Mouse (Mus musculus) ES-Bruce4 (cell line): Measurements from ENCODE around the gene Tmem164. TPM values are rescaled to one million over a fixed set of nuclear protein-coding genes. Genes with fewer than 3 reads are reported as not detected.

Experiments used
- H3K27ac ChIP-seq: 2 replicates; pipeline ENCODE4 v1.5.1; 2012; ENCODE audit warnings: low read length, inconsistent platforms; ENCODE audit not compliant: insufficient read depth
- H3K27me3 ChIP-seq: 2 replicates; pipeline ENCODE4 v1.6.1; 2012; ENCODE audit warnings: mild to moderate bottlenecking, low read length, inconsistent platforms; ENCODE audit not compliant: control insufficient read depth, poor library complexity, insufficient read depth, severe bottlenecking
- H3K36me3 ChIP-seq: 2 replicates; pipeline ENCODE4 v1.6.1; 2012; ENCODE audit warnings: inconsistent platforms, mild to moderate bottlenecking, low read length, moderate library complexity; ENCODE audit not compliant: control insufficient read depth, poor library complexity, insufficient read depth, severe bottlenecking
- H3K4me1 ChIP-seq: one replicate; pipeline ENCODE4 v1.8.1; 2011; ENCODE audit warnings: low read length; ENCODE audit not compliant: control insufficient read depth, insufficient read depth
- H3K4me3 ChIP-seq: 2 replicates; pipeline ENCODE4 v1.5.1; 2011; ENCODE audit warnings: low read depth, mild to moderate bottlenecking, low read length
- H3K9ac ChIP-seq: 2 replicates; pipeline ENCODE4 v1.6.1; 2012; ENCODE audit warnings: low read depth, mild to moderate bottlenecking, inconsistent platforms; ENCODE audit not compliant: poor library complexity, severe bottlenecking
- H3K9me3 ChIP-seq: replicated peaks from 2 replicates; pipeline ENCODE4 v1.6.1; 2012; ENCODE audit warnings: mild to moderate bottlenecking, low read length, inconsistent platforms; ENCODE audit not compliant: control insufficient read depth, poor library complexity, insufficient read depth, severe bottlenecking
- CTCF ChIP-seq: IDR thresholded peaks from one replicate; pipeline ENCODE4 v1.8.1; 2011; ENCODE audit warnings: low read depth, low read length
- EP300 ChIP-seq: IDR thresholded peaks from 2 replicates; pipeline ENCODE4 v1.6.1; 2011; ENCODE audit warnings: low read depth, low read length; ENCODE audit not compliant: insufficient read depth
- POLR2A ChIP-seq: IDR thresholded peaks from one replicate; pipeline ENCODE4 v1.8.1; 2011; ENCODE audit warnings: low read length; ENCODE audit not compliant: insufficient read depth
- polyA plus RNA-seq: library from polyadenylated mRNA; stranded (reverse); fragments of >200 nt; gene quantifications from 2 replicates; pipeline ENCODE4 v1.2.4, GENCODE M21; 2011; ENCODE audit warnings: low read depth; ENCODE audit not compliant: missing spikeins, insufficient read depth, insufficient read length

Gene Tmem164
- polyA plus RNA-seq, 1 experiment: 15.5 TPM

DNA sequence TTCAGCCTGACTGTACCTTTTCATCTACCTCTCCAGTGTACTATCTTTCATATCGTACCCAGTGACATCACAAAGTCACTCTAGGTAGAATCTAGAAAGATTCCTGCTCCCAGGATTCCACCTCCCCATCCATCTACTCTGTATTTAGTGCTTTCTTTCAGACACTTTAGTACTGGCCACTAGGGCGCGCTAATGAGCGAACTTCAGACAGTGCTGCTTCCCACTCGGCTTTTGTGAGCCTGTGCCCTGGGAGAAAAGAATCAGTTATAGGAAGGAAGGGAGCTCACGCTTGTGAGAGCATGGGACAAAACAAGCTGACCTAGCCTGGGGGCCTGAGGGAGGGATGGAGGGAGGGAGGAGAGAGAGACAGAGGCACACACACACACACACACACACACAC is 131.9 kb downstream of the Tmem164 start:
- Histone ChIP-seq H3K36me3 (no peaks in the 10 kb centered on the region), H3K4me1 (no peaks in the 10 kb centered on the region)
- no peak for TF ChIP-seq POLR2A
- peak; percentile 40 for TF ChIP-seq CTCF

DNA sequence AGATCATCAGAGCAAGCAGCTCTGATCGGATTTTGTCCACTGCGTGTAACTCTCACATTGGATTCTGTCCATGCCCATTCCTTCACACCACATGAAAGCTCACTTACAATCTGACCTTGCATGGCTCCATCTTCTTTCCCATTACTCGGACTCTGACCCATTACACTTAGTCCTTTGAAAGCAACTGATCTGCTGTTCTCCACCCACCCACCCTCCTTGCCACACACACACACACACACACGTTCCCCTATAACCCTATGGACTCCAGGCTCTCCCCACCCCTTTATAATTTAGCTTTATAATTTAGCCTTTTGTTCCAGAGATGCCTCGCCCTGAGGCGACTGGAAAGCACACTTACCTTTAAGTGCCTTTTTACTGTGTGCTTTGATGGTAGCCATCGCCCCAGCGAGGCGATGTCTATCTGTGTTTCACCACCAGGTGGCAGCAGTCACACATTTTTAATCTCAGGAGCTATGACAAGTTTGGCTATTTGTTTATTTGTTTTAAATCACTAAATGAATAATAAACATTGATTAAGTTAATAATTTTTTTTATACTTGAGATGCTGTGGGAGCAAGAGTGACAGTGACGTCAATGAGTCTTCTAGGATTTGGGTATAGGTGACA is 137.0 kb downstream of the Tmem164 start:
- Histone ChIP-seq H3K27ac (no peak overlapping the region), H3K9me3 (no peaks in the 10 kb centered on the region), H3K4me3 (no peak overlapping the region), H3K4me1 (no peaks in the 10 kb centered on the region), H3K27me3 (no peaks in the 10 kb centered on the region), H3K36me3 (no peaks in the 10 kb centered on the region), H3K9ac (no peak overlapping the region)
- TF ChIP-seq POLR2A (no peak), CTCF (peak; percentile 51)

More for the DNA sequence above, 131.9 kb downstream of the Tmem164 start:
- H3K27ac ChIP-seq: no peak overlapping the region
- no peak overlapping the region for H3K4me3 ChIP-seq
- no peak overlapping the region for H3K9ac ChIP-seq
- no peaks in the 10 kb centered on the region for H3K9me3 ChIP-seq
- H3K27me3 ChIP-seq: no peaks in the 10 kb centered on the region

DNA sequence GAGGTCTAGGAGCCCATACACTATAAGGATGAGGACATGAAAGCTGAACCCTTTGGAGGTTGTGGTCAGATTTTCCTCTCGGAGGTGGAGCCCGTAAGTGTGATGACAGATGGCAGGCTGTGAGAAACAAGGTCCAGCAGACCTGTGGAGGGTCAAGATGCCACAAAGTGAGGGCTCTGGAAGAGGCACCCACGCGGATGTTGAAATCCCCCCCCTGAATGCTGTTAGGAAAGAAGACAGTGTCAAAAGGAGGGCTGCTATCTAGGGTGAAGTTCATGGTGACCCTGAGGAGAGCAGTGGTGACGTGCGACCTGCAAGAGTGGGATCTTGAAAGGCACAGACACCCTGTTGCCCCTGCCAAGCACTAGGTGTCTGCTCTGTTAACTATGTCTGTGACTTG is 140.0 kb downstream of the Tmem164 start:
- Histone ChIP-seq H3K9ac (no peak overlapping the region), H3K27me3 (no peaks in the 10 kb centered on the region), H3K36me3 (no peaks in the 10 kb centered on the region), H3K27ac (no peak overlapping the region), H3K4me3 (no peak overlapping the region), H3K9me3 (no peaks in the 10 kb centered on the region), H3K4me1 (no peaks in the 10 kb centered on the region)
- TF ChIP-seq POLR2A (no peak), EP300 (no peak), CTCF (no peak)

DNA sequence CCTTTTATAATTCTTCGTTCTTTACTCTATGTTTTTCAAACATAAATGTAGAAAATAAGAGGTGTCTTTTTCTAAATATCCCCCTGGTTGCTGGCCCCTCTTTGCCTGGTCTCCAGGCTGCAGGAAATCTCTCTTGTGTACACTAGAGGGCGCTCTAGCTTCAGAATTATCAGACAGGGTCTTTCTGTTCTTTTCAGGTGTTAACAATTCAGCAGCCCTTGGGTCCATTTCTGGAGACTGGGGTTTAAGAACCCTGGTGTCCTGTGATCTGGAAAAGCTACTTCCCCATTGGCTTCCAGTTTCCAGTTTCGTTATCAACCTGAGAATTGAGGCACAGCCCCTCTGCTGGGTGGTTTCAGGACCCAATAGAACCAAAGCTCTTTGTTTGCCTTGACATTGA is 140.6 kb downstream of the Tmem164 start:
- Histone ChIP-seq H3K9me3 (no peaks in the 10 kb centered on the region), H3K27me3 (no peaks in the 10 kb centered on the region), H3K36me3 (no peaks in the 10 kb centered on the region), H3K27ac (no peak overlapping the region), H3K4me1 (no peaks in the 10 kb centered on the region), H3K9ac (no peak overlapping the region), H3K4me3 (no peak overlapping the region)
- TF ChIP-seq CTCF: peak; percentile 23
- no peak for TF ChIP-seq POLR2A

DNA sequence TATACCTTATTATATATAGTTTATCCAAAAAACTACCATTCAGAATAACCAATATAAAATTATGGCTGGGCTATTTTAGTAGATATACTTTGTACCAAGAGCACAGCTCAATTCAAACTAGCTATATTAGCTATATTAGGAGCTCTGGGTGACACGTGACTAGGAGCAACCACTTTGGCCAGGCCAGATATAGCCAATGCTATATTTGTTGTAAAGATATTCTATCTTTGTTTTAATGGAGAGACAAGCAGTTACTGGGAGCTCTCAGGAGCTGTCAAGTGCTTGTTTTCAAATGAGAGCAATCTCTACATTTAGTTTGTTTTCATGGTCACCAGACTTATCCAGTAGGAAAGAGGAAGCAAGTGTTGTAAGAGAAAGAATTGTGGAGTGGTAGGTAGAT is 144.1 kb downstream of the Tmem164 start:
- TF ChIP-seq EP300: no peak
- no peak for TF ChIP-seq POLR2A
- no peak for TF ChIP-seq CTCF
- no peaks in the 10 kb centered on the region for H3K36me3 ChIP-seq
- no peaks in the 10 kb centered on the region for H3K4me1 ChIP-seq
- no peak overlapping the region for H3K9ac ChIP-seq
- H3K9me3 ChIP-seq: no peaks in the 10 kb centered on the region
- no peak overlapping the region for H3K4me3 ChIP-seq
- H3K27me3 ChIP-seq: no peaks in the 10 kb centered on the region
- H3K27ac ChIP-seq: no peak overlapping the region

DNA sequence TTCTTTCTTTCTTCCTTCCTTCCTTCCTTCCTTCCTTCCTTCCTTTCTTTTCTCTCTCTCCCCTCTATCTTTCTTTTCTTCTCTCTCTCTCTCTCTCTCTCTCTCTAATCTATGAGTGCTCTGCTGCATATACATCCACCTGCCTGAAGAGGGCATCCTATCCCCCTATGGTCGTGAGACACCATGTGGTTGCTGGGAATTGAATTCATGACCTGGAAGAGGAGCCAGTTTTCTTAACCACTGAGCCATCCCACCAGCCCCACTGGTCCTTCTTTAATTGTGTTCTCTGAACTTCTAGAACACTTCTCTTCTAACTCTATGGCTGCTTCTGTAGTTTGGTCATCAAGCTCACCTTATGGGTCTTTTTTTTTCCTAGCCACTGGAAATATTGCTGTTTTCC is 146.4 kb downstream of the Tmem164 start:
- Histone ChIP-seq H3K4me3 (no peak overlapping the region), H3K9ac (no peak overlapping the region), H3K27ac (no peak overlapping the region), H3K4me1 (no peaks in the 10 kb centered on the region), H3K27me3 (no peaks in the 10 kb centered on the region), H3K36me3 (no peaks in the 10 kb centered on the region), H3K9me3 (no peaks in the 10 kb centered on the region)
- TF ChIP-seq POLR2A (no peak), CTCF (no peak), EP300 (no peak)
